Mouse (Mus musculus): ENCODE data around the gene Cars2. TPM values are rescaled to one million over a fixed set of nuclear protein-coding genes. Genes with fewer than 3 reads are reported as not detected.

Cars2 gene
- total and polyA plus RNA-seq, 3 experiments: 45.6 to 67.1 (median 46.4) TPM

- Histone ChIP-seq H3K4me3 (replicated peaks in 1 of 3; ENCODE audit: low read depth in 2 of 3, low read length in 2 of 3, poor library complexity in 1 of 3) (no peak overlapping the region), H3K27me3 (replicated peaks) (no peaks in the 10 kb centered on the region), H3K27ac (ENCODE audit: insufficient read depth, low read depth) (no peak overlapping the region), H3K36me3 (replicated peaks in 1 of 2; ENCODE audit: control insufficient read depth in 1 of 2, insufficient read depth in 1 of 2, low read length in 1 of 2) (peaks cover 77 to 93% of the 10 kb centered on the region in 2 experiments), H3K9me3 (replicated peaks; ENCODE audit: low read length) (peaks cover 2% of the 10 kb centered on the region), H3K79me2 (replicated peaks; ENCODE audit: control insufficient read depth, extremely low read depth, insufficient read depth, poor library complexity, severe bottlenecking) (no peaks in the 10 kb centered on the region; the same call in 1 of the 2 replicates), H3K4me1 (ENCODE audit: control insufficient read depth in 1 of 2, insufficient read depth in 2 of 2) (no peaks in the 10 kb centered on the region), H3K4me2 (ENCODE audit: insufficient read depth, low read depth, poor library complexity, severe bottlenecking) (no peak overlapping the region), H3K9ac (ENCODE audit: insufficient read depth, low read depth) (no peak overlapping the region)
- in situ Hi-C loops (cut with MboI; ENCODE audit: low pct_ligation_motif_present, low pct_unique_long_range_greater_than_20kb, low sequenced_read_pairs): no loop called here
- no peak for DNase-seq (ENCODE audit: extremely low read depth)
- dilution Hi-C loops (cut with MboI; ENCODE audit: extremely low pct_ligation_motif_present, extremely low pct_unique_long_range_greater_than_20kb, low sequenced_read_pairs): no loop called here
- TF ChIP-seq NELFE (IDR thresholded peaks at IDR 0.05; ENCODE audit: low read depth, low read length) (no peak), MAZ (IDR thresholded peaks at IDR 0.05; ENCODE audit: low read depth, low read length) (no peak), JUN (IDR thresholded peaks at IDR 0.05; ENCODE audit: insufficient read depth, low read depth, low read length) (no peak), GABPA (IDR thresholded peaks at IDR 0.05; ENCODE audit: insufficient replicate concordance, low read depth, low read length) (no peak), MAFK (IDR thresholded peaks at IDR 0.05; ENCODE audit: insufficient replicate concordance, low read length) (0 out of 2 replicates have a peak, but pooled peaks have one; percentile 52), PAX5 (IDR thresholded peaks at IDR 0.05; ENCODE audit: low read length) (no peak)
Observed at GRCm38 (mm10) chr8:11539049-11539448, 11.5 kb downstream of the Cars2 start.

GRCm38 (mm10) chr8:11534494-11534893, 16.1 kb downstream of the Cars2 start:
- Histone ChIP-seq H3K9me3 (replicated peaks; ENCODE audit: low read length) (no peaks in the 10 kb centered on the region), H3K4me3 (replicated peaks in 1 of 3; ENCODE audit: low read depth in 2 of 3, low read length in 2 of 3, poor library complexity in 1 of 3) (no peak overlapping the region), H3K9ac (ENCODE audit: insufficient read depth, low read depth) (no peak overlapping the region), H3K27ac (ENCODE audit: insufficient read depth, low read depth) (no peak overlapping the region), H3K27me3 (replicated peaks) (no peaks in the 10 kb centered on the region), H3K4me1 (ENCODE audit: control insufficient read depth in 1 of 2, insufficient read depth in 2 of 2) (no peaks in the 10 kb centered on the region), H3K36me3 (replicated peaks in 1 of 2; ENCODE audit: control insufficient read depth in 1 of 2, insufficient read depth in 1 of 2, low read length in 1 of 2) (peaks cover 72 to 87% of the 10 kb centered on the region in 2 experiments), H3K4me2 (ENCODE audit: insufficient read depth, low read depth, poor library complexity, severe bottlenecking) (no peak overlapping the region), H3K79me2 (replicated peaks; ENCODE audit: control insufficient read depth, extremely low read depth, insufficient read depth, poor library complexity, severe bottlenecking) (no peaks in the 10 kb centered on the region; the same call in 1 of the 2 replicates)
- TF ChIP-seq NRF1 (IDR thresholded peaks at IDR 0.05; ENCODE audit: low read depth, low read length) (no peak), USF2 (conservative IDR thresholded peaks at IDR 0.05; ENCODE audit: low read depth, low read length) (no peak), POLR2A (IDR thresholded peaks at IDR 0.05; ENCODE audit: low read depth, low read length) (no peak), RAD21 (IDR thresholded peaks at IDR 0.05; ENCODE audit: low read depth, low read length) (no peak), TCF12 (IDR thresholded peaks at IDR 0.05; ENCODE audit: low read depth, low read length) (no peak), JUN (IDR thresholded peaks at IDR 0.05; ENCODE audit: insufficient read depth, low read depth, low read length) (no peak)
- in situ Hi-C loops (cut with MboI; ENCODE audit: low pct_ligation_motif_present, low pct_unique_long_range_greater_than_20kb, low sequenced_read_pairs) (no loop called here), dilution Hi-C loops (cut with MboI; ENCODE audit: extremely low pct_ligation_motif_present, extremely low pct_unique_long_range_greater_than_20kb, low sequenced_read_pairs) (no loop called here)
- no peak for DNase-seq (ENCODE audit: extremely low read depth)

- in situ Hi-C loops (cut with MboI; ENCODE audit: low pct_ligation_motif_present, low pct_unique_long_range_greater_than_20kb, low sequenced_read_pairs): no loop called here
- dilution Hi-C loops (cut with MboI; ENCODE audit: extremely low pct_ligation_motif_present, extremely low pct_unique_long_range_greater_than_20kb, low sequenced_read_pairs): no loop called here
- Histone ChIP-seq H3K4me3 (replicated peaks in 1 of 3; ENCODE audit: low read depth in 2 of 3, low read length in 2 of 3, poor library complexity in 1 of 3) (no peak overlapping the region), H3K9ac (ENCODE audit: insufficient read depth, low read depth) (no peak overlapping the region), H3K27ac (ENCODE audit: insufficient read depth, low read depth) (0 out of 2 replicates have a peak overlapping the region, but pooled peaks have one; percentile 18), H3K4me2 (ENCODE audit: insufficient read depth, low read depth, poor library complexity, severe bottlenecking) (no peak overlapping the region), H3K79me2 (replicated peaks; ENCODE audit: control insufficient read depth, extremely low read depth, insufficient read depth, poor library complexity, severe bottlenecking) (no peaks in the 10 kb centered on the region; the same call in 1 of the 2 replicates), H3K36me3 (replicated peaks in 1 of 2; ENCODE audit: control insufficient read depth in 1 of 2, insufficient read depth in 1 of 2, low read length in 1 of 2) (peaks cover 73 to 82% of the 10 kb centered on the region in 2 experiments), H3K9me3 (replicated peaks; ENCODE audit: low read length) (no peaks in the 10 kb centered on the region), H3K27me3 (replicated peaks) (no peaks in the 10 kb centered on the region), H3K4me1 (ENCODE audit: control insufficient read depth in 1 of 2, insufficient read depth in 2 of 2) (peaks cover 0 to 6% of the 10 kb centered on the region in 2 experiments; a peak in 2 of 4 replicates)
- peak; percentile 51; the same call in 1 of the 2 replicates for TF ChIP-seq IRF4 (IDR thresholded peaks at IDR 0.05; ENCODE audit: low read depth, low read length)
- no peak for TF ChIP-seq ETS1 (conservative IDR thresholded peaks at IDR 0.05; ENCODE audit: low read depth, low read length)
- TF ChIP-seq USF1 (IDR thresholded peaks at IDR 0.05; ENCODE audit: low read depth, low read length): no peak
- no peak for TF ChIP-seq POLR2A (IDR thresholded peaks at IDR 0.05; ENCODE audit: low read depth, low read length)
- TF ChIP-seq KAT2A (IDR thresholded peaks at IDR 0.05; ENCODE audit: insufficient replicate concordance, low read length): no peak
- DNase-seq (ENCODE audit: extremely low read depth): no peak
Observed at GRCm38 (mm10) chr8:11530849-11531248, 19.7 kb downstream of the Cars2 start.

All from CH12.LX (cell line).